Mouse (Mus musculus): Measurements from ENCODE around the gene Hist1h2ah.

GRCm38 (mm10) chr13:22009642-22010041, 25.7 kb downstream of the Hist1h2ah start, which contains the start of gene Prss16:
- TF ChIP-seq GATA1 (IDR thresholded peaks at IDR 0.05; ENCODE audit: borderline replicate concordance, low read length) (no peak), FLI1 (IDR thresholded peaks at IDR 0.05; ENCODE audit: low read length) (no peak)

All from megakaryocyte, embryonic 14.5 days (primary cell).